Mouse (Mus musculus) kidney, adult 11 months (tissue): ENCODE results near the gene BC028528.
"Not testable (repeated sequence)": the region's sequence is repeated elsewhere in the genome, so short reads cannot be mapped to it uniquely, and the experiment has no call there.

Experiments used
- DNase-seq: peaks from one replicate; pipeline ENCODE4 v3.0.0; 2022

The BC028528 gene

DNA sequence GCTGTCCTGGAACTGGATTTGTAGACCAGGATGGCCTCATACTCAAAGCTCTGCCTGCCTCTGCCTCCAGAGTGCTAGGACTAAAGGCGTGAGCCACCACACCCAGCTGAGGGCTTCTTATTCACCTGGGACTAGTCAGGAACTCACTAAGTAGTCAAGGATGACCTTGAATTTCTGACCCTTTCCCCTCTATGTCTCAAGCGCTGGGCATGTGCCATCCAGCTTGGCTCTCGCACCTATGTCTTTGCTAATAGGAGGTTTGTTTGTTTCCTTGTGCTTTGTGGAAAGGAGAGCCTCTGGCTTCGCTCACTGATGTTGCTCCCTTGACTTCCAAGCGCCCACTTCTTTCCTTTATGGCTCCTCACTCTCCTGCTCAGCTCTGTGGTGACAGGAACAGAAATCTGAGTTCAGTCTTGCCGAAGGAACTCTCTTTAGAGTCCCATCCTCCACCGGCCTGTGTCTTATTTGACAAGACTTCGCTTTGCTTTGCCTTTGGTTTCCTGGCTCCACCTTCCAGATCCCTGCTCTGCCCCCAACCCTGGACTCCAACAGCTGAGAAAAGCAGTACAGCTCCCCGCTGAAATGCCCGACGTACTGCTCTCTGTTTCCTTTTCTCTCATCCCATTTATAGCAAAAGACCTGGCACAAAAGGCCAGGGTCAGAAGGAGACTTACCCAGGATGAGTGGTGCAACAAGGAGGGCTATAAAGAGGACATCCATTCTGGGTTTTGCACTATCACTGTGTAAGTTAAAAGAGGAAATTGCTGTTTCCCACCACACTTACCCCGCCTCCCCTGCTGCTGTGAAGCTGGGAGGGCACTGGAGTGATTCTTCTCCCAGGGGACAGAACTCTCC is at the start of gene BC028528:
Gene BC028528, minus strand, starts transcription at position 795 of the 855 bp plus-strand sequence.
- DNase-seq = no peak

DNA sequence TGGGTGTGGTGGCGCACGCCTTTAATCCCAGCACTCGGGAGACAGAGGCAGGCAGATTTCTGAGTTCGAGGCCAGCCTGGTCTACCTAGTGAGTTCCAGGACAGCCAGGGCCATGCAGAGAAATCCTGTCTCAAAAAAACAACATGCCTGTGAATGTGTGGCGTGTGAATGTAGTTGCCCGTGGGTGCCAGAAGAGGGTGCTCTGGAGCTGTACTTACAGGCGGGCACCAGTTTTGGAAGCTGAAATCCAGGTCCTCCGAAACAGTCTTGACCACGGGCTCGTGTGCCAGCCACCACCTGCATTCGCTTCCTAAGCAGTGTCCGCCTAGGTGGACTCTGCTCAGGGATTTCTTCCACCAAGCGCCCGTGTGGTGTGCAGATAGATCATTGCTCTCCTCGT is 47.0 kb upstream of the BC028528 start:
- no peak for DNase-seq

DNA sequence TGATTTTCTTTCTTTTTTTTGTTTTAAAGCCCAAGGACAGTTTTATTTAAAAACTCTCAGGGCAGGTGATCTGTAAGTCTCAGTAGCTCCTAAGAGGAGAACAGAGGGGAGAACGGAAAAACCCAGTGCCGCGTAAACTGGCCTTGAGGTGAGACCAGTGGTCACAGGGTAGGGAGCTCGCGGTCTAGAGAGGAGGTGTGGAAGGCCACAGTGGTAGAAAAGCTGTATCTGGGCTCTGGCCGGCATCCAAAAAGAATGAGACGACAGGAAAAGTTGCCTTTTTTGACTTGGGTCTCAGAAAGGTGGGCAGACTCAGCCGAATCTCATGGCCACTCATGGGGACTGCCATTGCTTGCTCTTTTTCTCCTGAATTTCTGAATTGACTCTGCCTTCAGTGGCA is 46.4 kb upstream of the BC028528 start:
- no peak for DNase-seq

DNA sequence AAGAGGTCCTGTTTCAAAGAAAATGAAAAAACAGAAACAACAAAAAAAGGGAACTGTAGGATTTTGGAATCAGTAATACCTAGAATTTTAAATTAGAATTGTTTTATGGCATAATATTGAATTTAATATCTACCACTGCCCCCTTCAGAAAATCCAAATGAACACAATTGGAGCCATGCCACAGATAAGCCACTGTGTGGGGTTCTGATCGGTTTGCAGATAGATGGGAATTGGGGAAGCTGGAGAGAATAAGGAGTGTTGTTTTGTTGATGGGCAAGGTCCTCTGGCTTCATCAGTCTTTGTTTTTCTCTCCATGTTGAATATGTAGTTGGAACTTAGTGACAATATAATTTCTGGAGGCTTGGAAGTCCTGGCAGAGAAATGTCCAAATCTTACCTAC is 42.6 kb upstream of the BC028528 start:
- no peak for DNase-seq

DNA sequence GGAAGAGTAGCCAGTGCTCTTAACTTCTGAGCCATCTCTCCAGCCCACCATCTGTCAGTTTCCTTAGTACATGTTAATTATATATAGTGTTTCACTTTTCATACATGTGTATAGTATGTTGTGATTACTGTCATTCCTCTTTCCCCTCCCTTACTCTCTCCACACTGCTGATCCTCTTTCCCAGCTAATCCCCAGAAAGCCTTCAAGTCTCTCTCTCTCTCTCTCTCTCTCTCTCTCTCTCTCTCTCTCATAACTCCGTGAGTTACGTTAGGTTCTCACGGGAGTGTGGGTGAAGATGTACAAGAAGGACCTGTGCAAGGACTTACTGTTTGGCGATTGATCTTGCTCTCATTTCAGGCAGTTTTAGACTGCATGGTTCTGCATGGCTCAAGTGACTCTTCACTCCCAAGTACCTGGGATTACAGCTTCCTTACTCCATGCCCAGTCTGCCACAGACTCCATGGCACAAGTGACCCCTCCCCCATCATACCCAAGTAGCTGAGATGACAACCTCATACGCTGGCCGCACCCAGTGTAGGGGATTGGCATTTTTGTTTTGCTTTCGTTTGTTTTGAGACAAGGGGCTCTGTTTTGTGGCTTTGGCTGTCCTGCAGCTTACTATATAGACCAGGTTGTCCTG is 41.4 kb upstream of the BC028528 start:
- DNase-seq = no peak

DNA sequence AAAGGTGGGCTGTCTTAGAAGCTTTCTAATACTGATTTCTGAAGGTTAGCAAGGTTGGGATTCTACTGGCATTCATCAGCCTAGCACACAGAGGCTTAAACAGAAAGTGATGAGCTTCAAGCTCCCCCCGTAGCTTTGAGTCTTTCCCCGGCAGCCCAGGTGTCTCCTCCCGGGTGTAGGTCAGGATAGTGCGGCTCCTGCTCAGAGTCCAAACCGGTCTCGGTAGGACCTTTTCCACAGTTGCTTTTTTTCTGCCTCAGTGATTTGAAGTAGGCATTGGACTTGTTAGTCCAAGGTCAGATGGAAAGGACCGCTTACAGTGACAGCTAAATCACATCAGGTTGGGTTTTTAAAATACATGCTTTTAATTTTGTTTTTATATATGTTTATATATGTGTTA is 40.8 kb upstream of the BC028528 start:
- DNase-seq = peak; percentile 54

DNA sequence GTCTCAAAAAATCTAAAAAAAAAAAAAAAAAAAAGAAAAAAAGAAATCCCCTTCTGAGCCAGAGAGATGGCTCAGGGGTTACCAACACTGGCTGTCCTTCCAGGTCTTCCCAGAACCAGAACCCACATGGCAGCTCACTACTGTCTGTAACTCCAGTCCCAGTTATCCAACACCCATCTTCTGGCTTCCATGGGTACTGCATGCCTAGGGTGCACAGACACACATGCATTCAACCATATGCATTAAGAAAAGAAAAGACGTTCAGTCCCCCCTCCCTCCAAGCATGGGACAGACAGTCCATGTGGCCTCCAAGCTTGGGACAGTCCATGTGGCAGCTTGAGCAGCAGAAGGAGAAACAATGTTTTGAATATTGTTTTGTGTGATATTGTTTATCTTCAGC is 40.4 kb upstream of the BC028528 start:
- no peak for DNase-seq

DNA sequence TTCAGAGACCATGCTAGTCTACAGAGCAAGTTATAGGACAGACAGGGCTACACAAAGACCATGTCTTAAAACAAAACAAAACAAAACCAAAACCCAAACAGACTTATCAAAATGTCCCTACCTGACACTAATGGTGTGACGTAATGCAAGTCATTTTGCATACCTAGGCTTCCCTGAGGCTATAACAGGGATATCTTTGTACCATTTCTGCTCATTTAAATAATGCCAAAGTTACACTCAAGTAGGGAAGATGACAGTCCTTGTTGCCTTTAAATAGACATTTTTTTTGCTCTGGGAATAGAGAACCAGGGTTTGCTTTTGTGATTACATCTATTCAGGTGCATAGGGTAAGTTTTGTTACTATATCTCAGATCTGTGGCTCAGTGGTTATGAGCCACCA is 39.7 kb upstream of the BC028528 start:
- DNase-seq = no peak

DNA sequence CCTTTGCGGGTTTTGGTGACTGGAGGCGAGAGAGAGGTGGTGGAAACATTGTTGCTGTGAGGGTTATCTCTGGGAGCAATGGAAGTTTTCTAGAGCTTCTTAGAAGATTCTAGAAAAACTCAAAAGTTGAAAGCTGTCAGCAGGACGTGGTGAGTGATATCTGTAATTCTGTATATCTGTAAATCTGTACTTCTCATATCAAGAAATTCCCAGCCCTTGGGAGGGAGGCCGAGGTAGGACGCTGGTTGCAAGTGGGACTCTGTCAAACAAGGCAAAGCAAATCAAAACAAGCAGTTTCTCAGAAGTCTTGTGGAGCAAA is 38.6 kb upstream of the BC028528 start:
- DNase-seq = no peak

DNA sequence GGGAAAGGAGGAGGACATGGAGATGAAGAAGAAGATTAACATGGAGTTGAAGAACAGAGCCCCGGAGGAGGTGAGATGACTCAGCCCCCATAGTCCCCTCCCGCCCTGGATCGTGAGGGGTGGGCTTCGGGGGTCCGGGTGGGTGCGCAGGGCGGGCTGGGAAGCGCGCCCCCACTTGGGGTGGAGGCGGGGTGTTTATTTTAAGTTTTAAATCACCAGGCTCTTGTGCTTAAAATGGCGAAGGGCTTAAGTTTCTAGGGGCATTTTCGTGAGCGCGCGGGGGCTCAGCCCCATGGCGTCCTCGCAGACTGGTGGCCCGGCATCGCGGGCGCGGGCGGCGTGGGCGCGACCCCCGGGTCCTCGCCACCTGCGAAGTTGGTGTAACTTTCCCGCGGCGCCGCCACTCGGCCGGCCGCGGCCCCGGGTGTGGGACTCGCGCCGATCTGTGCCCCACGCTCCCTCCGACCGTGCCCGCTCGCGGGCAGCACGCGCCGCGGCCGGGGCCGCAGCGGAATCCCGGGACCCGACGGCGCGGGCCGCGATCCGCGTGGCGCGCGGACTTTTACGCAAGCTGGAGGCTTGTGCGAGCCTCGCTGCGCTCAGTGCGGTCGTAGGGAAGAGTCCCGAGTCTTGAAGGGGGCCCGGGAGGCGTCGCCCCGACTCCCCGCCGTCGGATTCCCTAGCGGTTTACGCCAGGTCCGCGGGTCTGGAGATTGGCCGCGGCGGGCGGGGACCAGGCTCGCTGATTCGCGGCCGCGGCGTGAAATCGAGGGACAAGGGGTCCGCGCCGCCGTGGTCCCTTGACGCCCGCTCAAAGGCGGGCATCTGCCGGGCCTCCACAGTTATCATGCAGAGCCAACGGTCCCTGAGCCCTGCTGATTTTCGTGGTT is 38.0 kb upstream of the BC028528 start:
- no peak for DNase-seq

DNA sequence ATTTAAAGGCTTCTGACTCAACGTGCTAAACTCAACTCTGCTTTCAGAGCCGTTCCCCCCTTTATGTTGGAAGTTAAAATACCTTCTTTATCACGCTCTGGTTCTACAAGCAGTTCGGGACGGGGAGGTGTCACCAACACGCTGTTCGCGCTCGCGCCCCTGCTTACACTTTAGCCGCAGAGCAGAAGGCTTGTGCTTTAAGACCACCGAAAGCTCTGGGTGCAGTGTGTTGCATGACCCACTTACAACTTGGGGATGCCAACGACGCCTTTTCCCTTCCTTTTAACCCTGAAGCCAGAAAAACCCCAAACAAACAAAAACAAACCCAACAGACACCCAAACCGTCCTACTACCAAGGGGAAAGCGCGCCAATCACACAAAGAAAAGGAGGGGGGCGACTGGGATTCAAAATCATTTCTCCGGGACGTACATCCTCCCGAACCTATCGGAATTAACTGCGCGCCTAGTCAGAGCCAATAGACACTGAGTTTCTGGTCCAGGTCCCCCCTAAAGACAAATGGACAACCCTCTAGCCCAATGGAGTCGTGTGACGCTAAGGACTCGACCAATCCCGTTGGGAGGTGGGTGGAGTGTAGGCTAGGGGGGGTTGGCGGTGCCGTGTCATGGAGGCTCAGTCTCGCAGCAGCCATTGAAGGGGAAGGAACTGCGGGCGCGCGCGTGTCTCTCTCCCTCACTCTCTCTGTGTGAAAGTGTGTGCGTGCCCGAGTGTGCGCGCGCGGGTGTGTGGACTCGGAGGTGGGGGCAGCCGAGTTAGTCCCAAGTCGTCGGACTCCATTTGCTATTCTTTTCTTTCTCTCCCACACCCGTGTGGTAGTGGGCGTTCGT is 37.1 kb upstream of the BC028528 start, which contains the start of gene Anp32e:
Gene Anp32e, plus strand, starts transcription at position 589 of the 846 bp plus-strand sequence.
- DNase-seq = peak; percentile 98

DNA sequence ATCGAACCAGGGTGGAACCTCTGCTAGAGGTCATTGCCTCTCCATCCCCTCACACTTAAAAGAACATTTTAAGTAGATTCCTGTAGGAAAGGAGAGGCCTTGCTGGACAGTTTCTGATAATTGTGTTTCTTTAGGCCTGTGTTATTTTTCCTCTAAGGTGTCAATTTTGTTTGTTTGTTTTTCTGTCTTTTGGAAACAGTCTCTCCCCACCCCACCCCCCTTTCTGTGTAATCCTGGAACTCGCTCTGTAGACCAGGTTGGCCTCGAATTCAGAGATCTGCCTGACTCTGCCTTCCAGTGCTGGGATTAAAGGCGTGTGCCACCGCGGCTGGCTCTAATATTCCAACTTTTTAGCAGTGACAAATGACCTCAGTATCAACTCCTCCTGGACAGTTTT is 36.5 kb upstream of the BC028528 start:
- no peak for DNase-seq

DNA sequence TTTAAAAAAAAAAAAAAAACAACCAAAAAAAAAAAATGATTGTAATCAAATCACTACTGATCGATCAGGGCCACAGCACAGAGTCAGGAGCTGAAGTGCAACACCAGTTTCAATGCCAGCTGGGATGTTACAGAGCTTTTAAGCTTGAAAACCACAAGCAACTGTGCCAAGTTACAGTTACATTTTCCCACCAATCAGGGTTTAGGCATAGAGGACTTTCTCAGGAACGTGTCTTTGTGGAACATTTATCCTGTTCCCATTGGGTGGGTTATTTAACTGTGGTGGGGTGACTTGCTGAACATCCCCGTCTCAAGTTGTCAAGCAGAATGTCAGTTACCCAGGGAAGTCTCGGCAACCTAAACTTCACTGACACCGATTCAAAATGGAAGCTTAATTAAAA is 33.3 kb upstream of the BC028528 start:
- DNase-seq = no peak

DNA sequence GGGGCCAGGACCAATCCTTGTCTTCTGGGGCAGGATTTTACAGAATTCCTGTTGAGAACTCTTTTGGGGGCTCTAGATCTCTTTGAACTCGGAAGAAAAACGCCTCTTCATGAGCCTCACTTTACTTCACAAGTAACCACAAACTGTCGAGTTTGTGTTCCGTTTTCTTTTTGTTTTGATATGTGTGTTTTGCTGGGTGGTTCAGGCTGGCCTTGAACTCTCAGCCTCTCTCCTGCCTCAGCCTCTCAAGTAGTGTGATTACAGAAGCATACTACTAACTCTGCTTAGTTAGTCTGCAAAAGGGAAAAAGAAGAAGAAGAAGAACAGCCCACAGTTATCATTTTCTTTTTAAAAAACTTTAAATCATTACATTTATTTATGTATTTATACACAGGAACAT is 32.4 kb upstream of the BC028528 start:
- DNase-seq = no peak

DNA sequence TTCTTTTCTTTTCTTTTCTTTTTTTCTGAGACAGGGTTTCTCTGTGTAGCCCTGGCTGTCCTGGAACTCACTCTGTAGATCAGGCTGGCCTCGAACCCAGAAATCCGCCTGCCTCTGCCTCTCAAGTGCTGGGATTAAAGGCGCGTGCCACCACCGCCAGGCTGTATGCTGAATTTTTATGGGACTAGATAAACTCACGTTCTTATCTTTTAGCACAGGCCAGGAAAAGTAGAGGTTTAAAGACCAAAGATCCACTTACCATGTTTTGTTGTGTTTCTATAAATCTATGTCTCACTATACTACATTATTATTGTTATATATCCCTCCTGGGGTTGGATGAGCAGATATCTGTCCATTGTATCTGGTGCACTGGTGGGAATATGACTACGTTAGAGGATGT is 31.6 kb upstream of the BC028528 start:
- not testable (repeated sequence) for DNase-seq

DNA sequence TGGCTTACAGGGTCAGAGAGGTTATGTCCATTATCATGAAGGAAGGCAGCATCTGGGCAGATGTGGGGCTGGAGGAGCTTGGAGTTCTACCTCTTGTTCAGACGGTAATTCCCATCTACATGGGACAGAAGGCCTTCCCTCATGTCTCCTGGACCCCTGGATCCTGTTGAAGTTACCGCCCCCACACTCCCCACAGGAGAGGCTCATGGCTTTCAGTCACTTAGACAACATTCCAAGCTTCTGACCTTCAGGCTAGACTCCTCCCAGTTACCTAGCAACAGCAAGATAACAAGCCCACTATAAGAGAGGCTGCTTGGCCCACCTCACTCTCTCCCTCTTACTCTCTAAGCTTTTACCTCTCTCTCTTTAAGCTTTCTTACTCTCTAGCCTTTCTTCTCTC is 28.7 kb upstream of the BC028528 start:
- not testable (repeated sequence) for DNase-seq

DNA sequence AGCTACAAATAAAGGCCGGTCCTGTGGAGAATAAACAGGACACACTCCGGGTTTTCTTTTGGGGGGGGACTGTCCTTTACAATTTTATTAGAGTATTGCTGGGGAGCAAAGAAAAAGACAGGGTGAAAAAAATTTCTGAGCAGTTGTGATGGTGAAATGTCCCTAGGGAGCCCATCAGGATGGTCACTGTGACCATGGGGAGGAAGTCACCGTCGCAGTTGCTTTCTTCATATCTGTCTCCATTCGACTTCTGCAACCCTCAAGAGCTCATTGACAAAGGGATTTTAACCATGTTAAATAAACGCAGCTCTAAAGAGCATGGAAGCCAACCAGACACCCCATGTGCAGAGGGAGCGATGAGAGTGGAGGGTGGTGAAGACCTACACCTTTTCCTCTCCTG is 25.0 kb upstream of the BC028528 start:
- DNase-seq = no peak

DNA sequence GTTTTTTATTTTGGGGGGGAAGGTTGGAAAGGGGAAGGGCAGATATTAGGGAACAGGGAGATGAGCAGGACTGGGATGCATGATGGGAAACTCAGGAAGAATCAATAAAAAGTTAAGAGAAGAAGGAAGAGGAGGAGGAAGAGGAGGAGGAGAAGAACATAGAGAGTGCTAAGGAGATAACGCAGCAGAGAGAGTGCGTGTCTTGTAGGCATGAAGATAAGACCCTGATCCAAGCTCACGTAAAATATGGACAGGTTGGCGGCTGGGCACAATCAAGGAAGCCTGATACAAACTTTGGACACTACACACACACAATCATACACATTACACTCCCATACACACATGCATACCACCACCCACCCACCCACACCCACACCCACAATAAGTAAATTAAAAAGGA is 22.9 kb upstream of the BC028528 start:
- DNase-seq = no peak

DNA sequence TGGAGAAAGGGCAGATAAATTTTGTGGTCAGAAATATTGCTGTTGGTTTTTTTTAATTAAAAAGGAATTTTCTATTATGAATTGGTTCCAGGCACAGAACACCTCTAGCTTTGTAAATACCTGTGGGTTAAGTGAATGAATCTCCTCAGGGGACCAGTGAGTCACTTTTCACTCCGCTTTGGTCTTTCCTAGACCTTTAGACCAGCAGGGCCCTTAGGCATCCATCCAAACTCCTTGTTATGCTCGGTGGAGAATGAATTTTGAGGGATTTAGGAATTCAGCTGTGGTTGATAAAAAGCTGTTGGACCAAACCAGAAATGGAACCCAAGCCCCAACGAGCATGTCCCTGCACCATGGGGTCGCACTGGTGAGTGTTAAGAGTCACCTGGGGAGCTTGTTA is 15.8 kb upstream of the BC028528 start:
- no peak for DNase-seq

DNA sequence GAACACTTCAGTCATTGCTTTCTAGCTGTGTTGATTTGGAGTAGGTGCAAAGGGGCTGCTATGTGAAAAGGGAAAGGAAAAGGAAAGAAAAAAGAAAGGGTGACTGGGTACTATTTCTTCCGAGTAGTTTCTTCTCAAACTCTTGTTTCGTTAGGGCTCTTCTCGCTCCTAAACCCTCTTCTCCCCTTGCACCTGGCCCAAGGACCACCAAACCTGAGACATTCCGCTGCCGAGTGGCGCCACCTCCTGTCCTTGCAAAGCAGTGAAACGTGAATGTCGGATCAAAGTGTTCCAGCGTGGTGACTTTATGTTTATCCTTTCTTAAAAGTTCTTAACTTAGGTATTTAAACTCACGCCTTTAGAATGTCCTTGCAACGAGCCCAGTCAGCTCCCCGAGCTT is 15.1 kb upstream of the BC028528 start:
- no peak for DNase-seq

DNA sequence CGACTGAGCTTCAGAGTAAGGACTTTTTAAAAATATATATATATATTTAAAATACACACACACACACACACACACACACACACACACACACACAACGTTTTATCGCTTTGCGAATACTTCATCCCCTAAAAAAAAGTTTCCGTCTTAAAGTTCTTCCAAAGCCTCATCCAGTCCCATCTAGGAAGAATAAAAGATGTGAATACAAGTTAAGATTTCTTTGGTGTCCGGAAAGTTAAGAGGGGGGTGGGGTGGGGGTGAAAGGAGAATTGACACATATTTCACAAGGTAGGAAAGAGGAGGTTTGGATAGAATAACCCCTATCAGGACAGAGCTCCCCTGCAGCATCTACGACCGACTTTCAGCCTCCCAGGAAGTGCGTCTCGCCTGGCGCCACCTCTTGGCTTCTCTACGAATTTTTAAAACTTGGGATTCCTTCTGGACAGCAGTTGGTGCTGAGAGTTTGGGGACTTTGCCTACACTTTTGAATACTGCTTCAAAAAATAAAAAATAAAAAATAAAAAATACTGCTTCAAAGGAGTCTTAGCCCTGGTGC is 14.2 kb upstream of the BC028528 start:
- DNase-seq = peak; percentile 52
